Mouse (Mus musculus) lung, embryonic 15.5 days (tissue): ENCODE data around the gene Ccnyl1. TPM values are rescaled to one million over a fixed set of nuclear protein-coding genes. Genes with fewer than 3 reads are reported as not detected.

ENCODE experiments used
- ATAC-seq: fragments of 200-750 bp; cut with Nextera tagmentation; 2 replicates; pipeline ENCODE4 v1.8.0; 2017; ENCODE audit warnings: moderate number of reproducible peaks, borderline replicate concordance; ENCODE audit not compliant: low FRiP score, low TSS enrichment; ENCODE audit errors: extremely low read depth
- H3K27ac ChIP-seq: fragments of 300-500 bp; sonication (generic); 2 replicates; pipeline ENCODE4 v1.5.1; 2015; ENCODE audit warnings: moderate library complexity, mild to moderate bottlenecking, inconsistent platforms
- H3K27me3 ChIP-seq: fragments of 300-500 bp; sonication (generic); 2 replicates; pipeline ENCODE4 v1.6.1; 2015; ENCODE audit warnings: inconsistent platforms
- H3K36me3 ChIP-seq: fragments of 300-500 bp; sonication (generic); 2 replicates; pipeline ENCODE4 v1.6.1; 2015; ENCODE audit warnings: inconsistent platforms
- H3K4me1 ChIP-seq: fragments of 300-500 bp; sonication (generic); 2 replicates; pipeline ENCODE4 v1.6.1; 2015; ENCODE audit warnings: inconsistent platforms
- H3K4me2 ChIP-seq: fragments of 300-500 bp; sonication (generic); 2 replicates; pipeline ENCODE4 v1.6.1; 2015; ENCODE audit warnings: inconsistent platforms, mild to moderate bottlenecking, moderate library complexity
- H3K4me3 ChIP-seq: fragments of 300-500 bp; sonication (generic); 2 replicates; pipeline ENCODE4 v1.5.1; 2015; ENCODE audit warnings: mild to moderate bottlenecking, inconsistent platforms
- H3K9ac ChIP-seq: fragments of 300-500 bp; sonication (generic); 2 replicates; pipeline ENCODE4 v1.6.1; 2015; ENCODE audit warnings: inconsistent platforms
- H3K9me3 ChIP-seq: fragments of 300-500 bp; sonication (generic); 2 replicates; pipeline ENCODE4 v1.6.1; 2016; ENCODE audit warnings: inconsistent platforms
- WGBS: fragments of 180-500 bp; shearing (Covaris S2); methylation state at CpG from one replicate; pipeline ENCODE4 v1.1.7; 2015; 5-methylcytosine and 5-hydroxymethylcytosine counted together
- polyA plus RNA-seq: library from polyadenylated mRNA; unstranded; fragments of >200 nt; fragmentation: Nextera tagmentation; extraction: Ambion mirVana; gene quantifications from 2 replicates; pipeline ENCODE4 v1.2.1, GENCODE M21; 2015

Gene Ccnyl1
- polyA plus RNA-seq, 1 experiment from 2014 or later = 3.8 TPM

GRCm38 (mm10) chr1:64673931-64674330 lies 16.3 kb upstream of the Ccnyl1 start:
- Histone ChIP-seq H3K36me3 (no peaks in the 10 kb centered on the region), H3K27ac (no peak overlapping the region), H3K27me3 (no peaks in the 10 kb centered on the region), H3K9me3 (no peaks in the 10 kb centered on the region), H3K9ac (no peak overlapping the region), H3K4me2 (no peak overlapping the region), H3K4me3 (no peak overlapping the region), H3K4me1 (no peaks in the 10 kb centered on the region)
- WGBS = 83% methylated on average over 5 of the region's 5 CpGs
- no peak for ATAC-seq

DNA sequence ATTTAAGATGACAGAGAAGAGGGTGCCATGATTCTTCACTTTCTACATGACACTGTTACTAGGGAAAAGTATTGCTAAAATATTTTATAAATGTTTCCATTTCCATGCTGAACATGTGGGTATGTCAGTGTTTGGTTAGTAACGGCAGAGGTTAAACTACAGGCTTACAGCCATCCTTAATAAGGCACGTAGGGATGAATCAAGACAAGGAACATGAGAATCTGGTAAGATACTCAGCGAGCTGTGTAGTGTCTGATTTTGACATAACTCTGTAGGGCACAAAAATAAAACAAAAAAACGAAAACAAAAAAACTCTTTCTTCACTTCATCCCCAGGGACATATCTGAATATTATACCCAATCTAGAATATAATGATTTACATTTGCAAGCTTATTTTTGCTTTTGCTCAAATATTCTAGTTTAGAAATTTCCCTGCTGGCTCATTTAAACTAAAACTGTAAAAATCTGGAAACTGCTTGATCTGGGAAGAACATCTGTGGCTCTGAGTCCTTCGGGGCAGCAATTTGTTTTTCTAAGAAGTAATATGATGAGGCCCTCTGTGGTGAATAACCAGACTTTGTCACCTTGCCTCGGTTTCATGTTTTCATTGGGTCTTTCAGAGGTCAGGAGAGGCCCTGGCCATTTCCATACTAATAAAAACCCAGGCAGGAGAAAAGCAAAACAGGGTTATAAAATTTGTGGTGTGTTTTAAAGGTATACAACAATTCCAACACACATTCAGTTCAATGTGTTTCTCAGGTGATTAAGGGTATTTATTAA lies 14.0 kb upstream of the Ccnyl1 start:
- Histone ChIP-seq H3K36me3 (no peaks in the 10 kb centered on the region), H3K4me1 (no peaks in the 10 kb centered on the region), H3K9me3 (no peaks in the 10 kb centered on the region), H3K9ac (no peak overlapping the region), H3K27ac (no peak overlapping the region), H3K4me3 (no peak overlapping the region), H3K27me3 (no peaks in the 10 kb centered on the region), H3K4me2 (no peak overlapping the region)
- ATAC-seq = no peak
- WGBS = 50% methylated on average over 6 of the region's 6 CpGs

DNA sequence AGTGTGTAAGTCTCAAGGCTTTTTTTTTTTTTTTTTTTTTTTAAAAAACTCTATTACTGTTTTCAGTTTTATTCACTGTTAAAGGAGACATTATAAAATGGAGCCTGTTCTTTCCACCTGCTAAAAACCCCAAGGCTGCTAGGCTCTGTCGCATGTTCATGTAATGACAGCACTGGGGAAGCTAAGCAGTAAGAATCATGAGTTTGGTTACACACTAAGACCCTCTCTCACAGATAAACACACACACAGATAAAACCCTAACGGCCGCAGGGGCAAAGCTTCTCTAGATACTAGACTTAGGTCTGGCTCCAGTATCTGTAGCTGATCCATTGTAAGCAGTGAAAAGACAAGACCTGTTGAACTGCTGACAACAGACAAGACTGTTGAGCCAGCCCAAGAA lies 8.8 kb upstream of the Ccnyl1 start:
- Histone ChIP-seq H3K4me1 (no peaks in the 10 kb centered on the region), H3K27me3 (no peaks in the 10 kb centered on the region), H3K9ac (no peak overlapping the region), H3K36me3 (no peaks in the 10 kb centered on the region), H3K9me3 (no peaks in the 10 kb centered on the region), H3K4me2 (no peak overlapping the region), H3K4me3 (no peak overlapping the region), H3K27ac (no peak overlapping the region)
- WGBS = 88% methylated on average over 3 of the region's 3 CpGs
- no peak for ATAC-seq

DNA sequence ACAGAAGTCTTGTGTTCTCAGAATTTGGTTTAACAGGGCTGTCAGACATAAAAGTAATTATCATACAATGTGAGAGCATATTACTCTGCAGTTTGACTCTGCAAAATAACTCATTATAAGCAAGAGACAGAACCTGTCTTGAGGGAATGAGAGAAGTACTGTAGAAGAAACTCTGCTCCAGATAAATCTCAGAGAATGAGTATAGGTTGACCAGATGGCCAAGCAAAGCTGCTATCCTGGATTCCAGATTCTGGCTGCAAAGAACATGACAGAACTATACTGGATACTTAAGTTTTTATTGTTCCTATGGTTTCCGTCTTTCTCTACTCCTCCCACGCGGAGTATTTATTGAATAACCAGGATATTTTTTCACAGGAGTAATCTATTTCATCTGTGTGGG lies 7.2 kb upstream of the Ccnyl1 start:
- 93% methylated on average over 3 of the region's 3 CpGs for WGBS
- Histone ChIP-seq H3K4me2 (no peak overlapping the region), H3K4me3 (no peak overlapping the region), H3K27ac (no peak overlapping the region), H3K9ac (no peak overlapping the region), H3K9me3 (no peaks in the 10 kb centered on the region), H3K27me3 (no peaks in the 10 kb centered on the region), H3K36me3 (no peaks in the 10 kb centered on the region), H3K4me1 (no peaks in the 10 kb centered on the region)
- no peak for ATAC-seq

DNA sequence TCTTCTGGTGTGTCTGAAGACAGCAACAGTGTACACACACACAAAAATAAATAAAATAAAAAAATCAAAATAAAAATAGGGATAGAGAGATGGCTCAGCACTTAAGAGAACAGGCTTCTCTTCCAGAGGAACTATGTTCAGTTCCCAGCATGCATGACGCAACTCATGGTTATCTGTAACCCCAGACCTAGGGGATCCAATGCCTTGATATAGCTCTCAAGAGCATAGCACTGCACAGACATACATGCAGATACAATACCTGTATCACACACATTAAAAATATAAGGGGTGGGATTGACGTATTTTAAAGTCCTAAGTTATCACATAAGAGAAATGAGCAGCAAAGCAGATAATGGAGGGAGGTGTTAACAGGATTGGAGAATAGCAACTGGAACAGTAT lies 5.8 kb upstream of the Ccnyl1 start:
- Histone ChIP-seq H3K4me3 (no peak overlapping the region), H3K27ac (no peak overlapping the region), H3K4me2 (no peak overlapping the region), H3K9ac (no peak overlapping the region), H3K9me3 (no peaks in the 10 kb centered on the region), H3K27me3 (no peaks in the 10 kb centered on the region), H3K4me1 (peaks cover 2% of the 10 kb centered on the region; the same call in 1 of the 2 replicates), H3K36me3 (no peaks in the 10 kb centered on the region)
- no peak for ATAC-seq
- 91% methylated on average over 2 of the region's 2 CpGs for WGBS

DNA sequence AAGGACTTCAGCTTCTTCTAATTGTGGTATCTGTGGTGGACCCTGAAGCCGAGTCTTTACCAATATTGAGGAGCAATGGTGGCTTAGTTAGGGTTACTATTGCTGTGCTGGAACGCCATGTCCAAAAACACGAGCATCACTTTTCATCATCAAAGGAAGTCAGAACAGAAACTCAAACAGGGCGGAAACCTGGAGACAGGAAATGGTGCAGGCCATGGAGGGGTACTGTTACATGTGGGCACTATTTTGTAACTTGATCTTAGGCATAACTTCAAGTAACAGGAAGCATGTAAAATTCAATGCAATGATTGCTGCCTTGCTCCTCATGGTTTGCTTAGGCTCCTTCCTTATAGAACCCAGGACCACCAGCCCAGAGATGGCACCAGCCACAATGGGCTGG lies 2.2 kb upstream of the Ccnyl1 start:
- Histone ChIP-seq H3K27me3 (no peaks in the 10 kb centered on the region), H3K4me2 (no peak overlapping the region), H3K27ac (no peak overlapping the region), H3K4me1 (peaks cover 20% of the 10 kb centered on the region), H3K9me3 (no peaks in the 10 kb centered on the region), H3K36me3 (no peaks in the 10 kb centered on the region), H3K9ac (no peak overlapping the region), H3K4me3 (no peak overlapping the region)
- WGBS = 75% methylated on average over 4 of the region's 4 CpGs
- no peak for ATAC-seq

DNA sequence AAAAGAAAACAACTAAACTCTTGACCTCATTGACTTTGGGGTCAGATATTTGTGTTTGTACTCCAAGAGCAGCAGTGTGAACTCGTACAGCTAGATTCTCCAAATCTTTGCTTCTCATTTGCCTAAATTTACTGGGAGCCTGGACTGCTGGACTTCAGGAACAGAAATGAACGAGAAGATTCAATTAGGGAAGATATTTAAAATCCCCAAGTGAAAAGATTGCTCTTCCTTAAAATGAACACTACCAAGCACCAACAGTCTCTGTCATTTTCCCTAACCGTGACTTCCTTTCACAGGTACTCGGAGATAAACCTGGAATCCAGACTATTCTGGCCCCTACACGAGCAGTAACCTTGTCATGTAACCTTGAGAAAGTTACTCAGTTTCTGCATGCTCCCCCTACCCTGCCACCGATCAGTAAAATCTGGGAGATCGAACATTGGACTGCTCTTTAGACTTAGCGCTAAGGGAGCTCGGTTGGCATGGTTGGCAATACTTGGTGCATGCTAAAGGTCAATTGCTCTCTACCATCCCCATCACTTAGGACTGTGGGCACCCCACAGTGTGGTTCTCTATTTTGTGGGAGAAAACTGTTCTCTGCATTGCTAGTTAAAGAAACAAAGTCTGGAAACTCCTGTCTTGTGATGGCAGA lies 568 bp upstream of the Ccnyl1 start:
- ATAC-seq = no peak
- no peaks in the 10 kb centered on the region for H3K27me3 ChIP-seq
- H3K9me3 ChIP-seq = no peaks in the 10 kb centered on the region
- no peak overlapping the region for H3K27ac ChIP-seq
- no peaks in the 10 kb centered on the region for H3K36me3 ChIP-seq
- peaks cover 20% of the 10 kb centered on the region for H3K4me1 ChIP-seq
- peak overlapping the region; percentile 78 for H3K4me2 ChIP-seq
- peak overlapping the region; percentile 97 for H3K4me3 ChIP-seq
- 17% methylated on average over 9 of the region's 9 CpGs for WGBS
- H3K9ac ChIP-seq = peak overlapping the region; percentile 61

DNA sequence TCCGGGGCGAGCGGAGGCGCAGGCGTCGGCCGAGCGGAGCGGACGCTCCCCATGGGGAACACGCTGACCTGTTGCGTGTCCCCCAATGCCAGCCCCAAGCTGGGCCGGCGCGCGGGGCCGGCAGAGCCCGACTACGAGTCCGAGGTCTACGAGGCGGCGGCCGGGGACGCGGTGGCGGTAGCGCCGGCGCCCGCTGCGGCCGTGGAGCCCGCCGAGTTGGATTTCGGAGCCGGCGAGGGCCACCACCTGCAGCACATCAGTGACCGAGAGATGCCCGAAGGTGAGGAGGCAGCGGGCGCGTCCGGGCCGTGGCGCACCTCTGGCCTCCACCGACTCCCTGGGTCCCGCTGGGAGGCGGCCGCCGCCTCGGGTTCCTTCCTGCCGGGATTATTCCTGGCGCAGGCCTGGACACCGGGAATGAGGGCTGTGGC lies 881 bp downstream of the Ccnyl1 start:
- Histone ChIP-seq H3K27ac (peak overlapping the region; percentile 73), H3K4me3 (peak overlapping the region; percentile 97), H3K9ac (peak overlapping the region; percentile 87), H3K4me2 (peak overlapping the region; percentile 85), H3K4me1 (peaks cover 20% of the 10 kb centered on the region), H3K9me3 (no peaks in the 10 kb centered on the region), H3K36me3 (no peaks in the 10 kb centered on the region), H3K27me3 (no peaks in the 10 kb centered on the region)
- ATAC-seq = peak; percentile 13
- WGBS = under 1% methylated on average over 46 of the region's 55 CpGs

DNA sequence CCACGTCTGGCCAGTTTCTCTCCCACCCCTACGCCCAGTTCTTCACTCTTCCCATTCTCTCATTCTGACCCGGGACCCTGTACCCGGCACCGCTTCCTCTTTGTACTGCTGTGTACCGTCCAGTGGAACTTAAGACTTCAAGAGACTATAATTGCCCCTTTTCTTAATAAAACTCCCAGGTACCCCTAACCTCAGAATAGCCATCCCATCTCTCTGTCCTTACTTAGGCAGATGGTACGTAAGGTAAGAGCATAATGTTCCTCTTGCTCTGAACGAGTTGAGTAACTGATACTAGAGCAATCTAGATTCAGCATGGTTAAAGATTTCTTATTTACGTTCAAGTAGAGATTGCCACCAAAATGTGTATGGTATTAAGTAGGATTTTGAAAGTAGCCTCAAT lies 1.3 kb downstream of the Ccnyl1 start:
- peaks cover 20% of the 10 kb centered on the region for H3K4me1 ChIP-seq
- peak overlapping the region; percentile 97 for H3K4me3 ChIP-seq
- WGBS = 3% methylated on average over 9 of the region's 9 CpGs

GRCm38 (mm10) chr1:64695156-64695555 lies 4.9 kb downstream of the Ccnyl1 start:
- Histone ChIP-seq H3K9me3 (no peaks in the 10 kb centered on the region), H3K9ac (no peak overlapping the region), H3K4me2 (no peak overlapping the region), H3K27me3 (no peaks in the 10 kb centered on the region), H3K4me1 (peaks cover 13% of the 10 kb centered on the region), H3K4me3 (no peak overlapping the region), H3K36me3 (no peaks in the 10 kb centered on the region), H3K27ac (no peak overlapping the region)
- no peak for ATAC-seq
- WGBS = 81% methylated on average over 3 of the region's 3 CpGs

More for the DNA sequence above, 1.3 kb downstream of the Ccnyl1 start:
- Histone ChIP-seq H3K4me2 (peak overlapping the region; percentile 85), H3K9ac (peak overlapping the region; percentile 87), H3K27ac (no peak overlapping the region), H3K9me3 (no peaks in the 10 kb centered on the region), H3K27me3 (no peaks in the 10 kb centered on the region), H3K36me3 (no peaks in the 10 kb centered on the region)
- no peak for ATAC-seq

DNA sequence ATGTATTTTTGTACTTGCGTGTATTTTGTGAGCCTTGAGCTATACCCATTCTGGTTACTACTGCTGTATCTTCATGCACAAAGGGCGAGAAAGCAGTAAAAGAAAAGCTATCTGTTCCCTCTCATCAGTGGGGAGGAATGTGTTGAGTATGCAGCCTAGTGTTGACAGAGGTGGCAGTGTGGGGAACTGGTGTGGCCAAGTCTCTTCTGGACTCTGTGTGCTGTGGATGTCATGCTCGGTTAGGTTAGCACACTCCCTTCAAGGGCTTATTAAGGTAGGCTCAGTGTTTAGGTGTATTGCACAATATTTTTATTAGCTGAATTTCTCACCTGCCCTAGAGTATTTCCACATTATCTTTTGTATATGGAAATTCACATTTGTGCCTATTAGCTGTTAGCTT lies 11.5 kb downstream of the Ccnyl1 start:
- no peaks in the 10 kb centered on the region for H3K9me3 ChIP-seq
- WGBS = 73% methylated on average over 3 of the region's 3 CpGs
- no peak for ATAC-seq
- H3K4me3 ChIP-seq = no peak overlapping the region
- H3K9ac ChIP-seq = no peak overlapping the region
- H3K27ac ChIP-seq = no peak overlapping the region
- no peaks in the 10 kb centered on the region for H3K4me1 ChIP-seq
- no peak overlapping the region for H3K4me2 ChIP-seq
- no peaks in the 10 kb centered on the region for H3K27me3 ChIP-seq
- H3K36me3 ChIP-seq = 0 out of 2 replicates have a peak, but pooled peaks cover 3% of the 10 kb centered on the region

- Histone ChIP-seq H3K27me3 (no peaks in the 10 kb centered on the region), H3K4me1 (no peaks in the 10 kb centered on the region), H3K9ac (no peak overlapping the region), H3K9me3 (no peaks in the 10 kb centered on the region), H3K27ac (no peak overlapping the region), H3K4me2 (no peak overlapping the region), H3K36me3 (0 out of 2 replicates have a peak, but pooled peaks cover 3% of the 10 kb centered on the region), H3K4me3 (no peak overlapping the region)
- 43% methylated on average over 6 of the region's 6 CpGs for WGBS
- no peak for ATAC-seq
Measured at GRCm38 (mm10) chr1:64705230-64705629, 15.0 kb downstream of the Ccnyl1 start.
